Mouse (Mus musculus) heart, adult 2 months (tissue): Measurements from ENCODE around the gene Dhrs7b. TPM values are rescaled to one million over a fixed set of nuclear protein-coding genes. Genes with fewer than 3 reads are reported as not detected.

ENCODE experiments used
- DNase-seq, 2 experiments: peaks; one replicate each; pipeline ENCODE4 v3.0.0; 2021
- H3K27ac ChIP-seq: fragments of 200-600 bp; 2 replicates; pipeline ENCODE4 v1.8.1; 2022
- H3K27me3 ChIP-seq: fragments of 200-500 bp; 2 replicates; pipeline ENCODE4 v1.6.1; 2012; ENCODE audit warnings: mild to moderate bottlenecking, low read length, inconsistent platforms, mixed read lengths; ENCODE audit not compliant: control insufficient read depth, insufficient read depth
- H3K36me3 ChIP-seq: fragments of 200-500 bp; 2 replicates; pipeline ENCODE4 v1.6.1; 2012; ENCODE audit warnings: low read length, inconsistent platforms; ENCODE audit not compliant: control insufficient read depth, insufficient read depth
- H3K4me1 ChIP-seq: fragments of 200-500 bp; 2 replicates; pipeline ENCODE4 v1.6.1; 2011; ENCODE audit warnings: low read length; ENCODE audit not compliant: control insufficient read depth, insufficient read depth
- H3K4me3 ChIP-seq: fragments of 200-600 bp; 2 replicates; pipeline ENCODE4 v1.8.1; 2022
- H3K79me2 ChIP-seq: fragments of 200-500 bp; replicated peaks from 2 replicates; pipeline ENCODE4 v1.6.1; 2012; ENCODE audit warnings: mild to moderate bottlenecking, inconsistent platforms, low read length, moderate library complexity, mixed read lengths; ENCODE audit not compliant: control insufficient read depth, insufficient read depth
- H3K9ac ChIP-seq: fragments of 200-500 bp; 2 replicates; pipeline ENCODE4 v1.6.1; 2012; ENCODE audit warnings: low read depth, mild to moderate bottlenecking, control low read depth, inconsistent platforms, low read length, mixed read lengths
- CTCF ChIP-seq: fragments of 200-600 bp; IDR thresholded peaks from 2 replicates; pipeline ENCODE4 v1.8.1; 2022; ENCODE audit warnings: antibody characterized with exemption, mild to moderate bottlenecking, moderate library complexity
- EP300 ChIP-seq: fragments of 200-500 bp; IDR thresholded peaks from 2 replicates; pipeline ENCODE4 v1.6.1; 2011; ENCODE audit warnings: low read depth, low read length, control low read depth; ENCODE audit not compliant: insufficient read depth
- POLR2A ChIP-seq: fragments of 200-500 bp; IDR thresholded peaks from 2 replicates; pipeline ENCODE4 v1.6.1; 2011; ENCODE audit warnings: mild to moderate bottlenecking, low read depth, low read length, control low read depth; ENCODE audit not compliant: insufficient read depth
- WGBS: fragments of 180-500 bp; shearing (Covaris S2); methylation state at CpG from one replicate; pipeline ENCODE4 v1.1.7; 2018; 5-methylcytosine and 5-hydroxymethylcytosine counted together
- intact Hi-C: fragments of 180-260 bp; cut with DNase I; formaldehyde crosslinking; loops from one replicate; pipeline ENCODE4 v1.15.1; 2025
- polyA plus RNA-seq: library from polyadenylated mRNA; depleted of rRNA; stranded (reverse); fragments of >200 nt; gene quantifications from 2 replicates; pipeline ENCODE4 v1.2.3, GENCODE M21; 2012
- total RNA-seq, 2 experiments: library from RNA; stranded (reverse); gene quantifications; 2 replicates each; pipeline ENCODE4 v1.2.3; 2021

Dhrs7b gene
- total and polyA plus RNA-seq, 3 experiments = 14.4 to 21.0 (median 20.6) TPM

DNA sequence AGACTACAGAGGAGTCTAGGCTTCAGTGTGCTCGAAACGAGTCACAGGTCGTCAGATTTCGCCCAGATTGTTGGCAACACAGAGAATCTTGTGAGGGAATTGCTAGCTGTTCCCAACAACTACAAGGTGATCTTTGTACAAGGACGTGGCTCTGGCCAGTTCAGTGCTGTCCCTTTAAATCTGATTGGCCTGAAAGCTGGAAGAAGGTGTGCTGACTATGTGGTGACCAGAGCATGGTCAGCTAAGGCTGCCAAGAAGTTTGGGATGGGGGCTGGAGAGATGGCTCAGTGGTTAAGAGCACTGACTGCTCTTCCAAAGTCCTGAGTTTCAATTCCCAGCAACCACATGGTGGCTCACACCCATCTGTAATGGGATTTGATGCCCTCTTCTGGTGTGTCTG lies 14.0 kb upstream of the Dhrs7b start:
- no peaks in the 10 kb centered on the region for H3K36me3 ChIP-seq

DNA sequence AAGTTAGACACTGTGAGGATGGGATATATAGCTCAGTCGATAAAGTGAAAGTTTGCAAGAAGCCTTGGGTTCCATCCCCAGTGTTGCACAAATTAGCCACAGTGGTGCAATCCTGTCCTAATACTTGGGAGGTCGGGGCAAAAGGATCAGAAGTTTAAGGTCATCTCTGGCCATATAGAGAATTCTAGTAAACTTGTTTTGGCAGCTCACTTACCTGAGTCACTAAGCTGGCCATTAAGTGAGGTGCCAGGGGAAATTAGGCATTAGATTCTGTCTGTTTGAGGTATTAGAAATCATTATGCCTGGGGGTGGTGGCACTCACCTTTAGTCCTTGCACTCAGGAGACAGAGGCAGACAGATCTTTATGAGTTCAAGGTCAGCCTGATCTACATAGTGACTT lies 6.7 kb upstream of the Dhrs7b start:
- WGBS = 70% methylated on average over 2 of the region's 2 CpGs
- TF ChIP-seq EP300 (no peak), CTCF (no peak), POLR2A (no peak)
- Histone ChIP-seq H3K27me3 (no peaks in the 10 kb centered on the region), H3K27ac (no peak overlapping the region), H3K36me3 (no peaks in the 10 kb centered on the region), H3K79me2 (no peaks in the 10 kb centered on the region), H3K4me3 (no peak overlapping the region), H3K4me1 (no peaks in the 10 kb centered on the region), H3K9ac (no peak overlapping the region)
- intact Hi-C loops = no loop called here
- no peak for DNase-seq

More for the DNA sequence above, 14.0 kb upstream of the Dhrs7b start:
- DNase-seq = no peak
- H3K9ac ChIP-seq = no peak overlapping the region
- TF ChIP-seq POLR2A (no peak), CTCF (no peak), EP300 (no peak)
- H3K27me3 ChIP-seq = no peaks in the 10 kb centered on the region
- H3K4me1 ChIP-seq = no peaks in the 10 kb centered on the region
- WGBS = 64% methylated on average over 5 of the region's 5 CpGs
- no peaks in the 10 kb centered on the region for H3K79me2 ChIP-seq
- H3K27ac ChIP-seq = no peak overlapping the region
- intact Hi-C loops = no loop called here
- no peak overlapping the region for H3K4me3 ChIP-seq

DNA sequence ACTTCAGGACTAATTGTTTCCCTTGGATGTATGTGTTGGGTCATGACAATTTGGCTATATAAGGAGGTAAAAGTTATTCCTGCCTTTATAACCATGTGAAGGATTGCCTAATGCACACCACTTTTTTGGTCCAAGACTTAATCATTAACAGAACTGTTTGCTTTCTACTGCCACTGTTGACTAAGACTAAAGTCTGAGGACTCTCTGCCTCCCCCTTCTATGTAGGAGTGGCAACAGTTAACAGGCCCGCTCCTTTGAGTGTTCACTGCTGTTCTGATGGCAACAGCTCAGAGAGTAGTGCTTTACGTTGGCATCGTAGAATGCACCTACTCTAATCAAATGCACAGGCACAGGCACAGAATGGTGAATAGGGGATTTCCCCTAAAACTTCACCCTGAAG lies 5.2 kb upstream of the Dhrs7b start:
- intact Hi-C loops = no loop called here
- 85% methylated on average over 3 of the region's 3 CpGs for WGBS
- TF ChIP-seq POLR2A (no peak), EP300 (no peak), CTCF (no peak)
- Histone ChIP-seq H3K79me2 (no peaks in the 10 kb centered on the region), H3K27ac (no peak overlapping the region), H3K4me3 (no peak overlapping the region), H3K9ac (no peak overlapping the region), H3K4me1 (no peaks in the 10 kb centered on the region), H3K27me3 (no peaks in the 10 kb centered on the region), H3K36me3 (no peaks in the 10 kb centered on the region)
- no peak for DNase-seq

- peaks cover 2% of the 10 kb centered on the region for H3K4me1 ChIP-seq
- H3K9ac ChIP-seq = no peak overlapping the region
- H3K27me3 ChIP-seq = no peaks in the 10 kb centered on the region
- TF ChIP-seq POLR2A (no peak), CTCF (no peak), EP300 (no peak)
- H3K36me3 ChIP-seq = no peaks in the 10 kb centered on the region
- no peaks in the 10 kb centered on the region for H3K79me2 ChIP-seq
- 22% methylated on average over 1 of the region's 1 CpGs for WGBS
- intact Hi-C loops = no loop called here
- DNase-seq = no peak
- H3K27ac ChIP-seq = no peak overlapping the region
- H3K4me3 ChIP-seq = no peak overlapping the region
These were observed 3.7 kb upstream of the Dhrs7b start for GRCm38 (mm10) chr11:60826700-60827099.

DNA sequence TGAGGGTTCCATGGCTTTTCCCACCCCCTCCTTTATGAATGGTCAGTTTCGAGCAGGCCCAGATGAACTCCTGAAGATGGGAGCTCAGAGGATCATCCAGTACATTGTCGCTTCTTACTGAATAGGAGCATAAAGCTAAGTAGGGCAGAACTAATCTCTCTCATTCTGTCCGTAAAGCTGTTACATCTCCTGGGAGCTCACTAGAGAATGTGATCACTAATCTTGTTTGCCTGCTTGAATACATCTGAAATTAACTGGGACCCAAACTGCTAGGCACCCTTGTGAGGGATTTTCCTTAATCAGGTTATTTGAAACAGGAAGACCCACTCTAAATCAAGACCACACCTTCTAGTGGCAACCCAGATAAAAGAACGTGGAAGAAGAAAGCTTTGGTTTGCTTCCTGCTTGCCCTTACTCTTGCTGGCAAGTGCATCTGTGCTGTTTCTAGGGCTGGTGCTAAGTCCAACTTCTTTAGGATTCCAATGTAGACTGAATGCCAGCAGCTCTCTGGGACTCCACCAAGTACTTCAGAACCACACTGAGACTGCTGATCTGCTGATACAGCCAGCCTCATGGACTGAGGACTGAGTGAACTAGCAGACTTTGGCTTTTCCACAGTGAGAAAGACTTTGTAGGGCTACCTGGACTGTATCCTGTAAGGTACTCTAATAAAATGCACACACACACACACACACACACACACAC lies 3.0 kb upstream of the Dhrs7b start:
- Histone ChIP-seq H3K27ac (no peak overlapping the region), H3K36me3 (no peaks in the 10 kb centered on the region), H3K4me1 (peaks cover 2% of the 10 kb centered on the region), H3K79me2 (no peaks in the 10 kb centered on the region), H3K9ac (no peak overlapping the region), H3K27me3 (no peaks in the 10 kb centered on the region), H3K4me3 (no peak overlapping the region)
- intact Hi-C loops = no loop called here
- TF ChIP-seq CTCF = no peak
- 63% methylated on average over 4 of the region's 4 CpGs for WGBS
- no peak for DNase-seq

DNA sequence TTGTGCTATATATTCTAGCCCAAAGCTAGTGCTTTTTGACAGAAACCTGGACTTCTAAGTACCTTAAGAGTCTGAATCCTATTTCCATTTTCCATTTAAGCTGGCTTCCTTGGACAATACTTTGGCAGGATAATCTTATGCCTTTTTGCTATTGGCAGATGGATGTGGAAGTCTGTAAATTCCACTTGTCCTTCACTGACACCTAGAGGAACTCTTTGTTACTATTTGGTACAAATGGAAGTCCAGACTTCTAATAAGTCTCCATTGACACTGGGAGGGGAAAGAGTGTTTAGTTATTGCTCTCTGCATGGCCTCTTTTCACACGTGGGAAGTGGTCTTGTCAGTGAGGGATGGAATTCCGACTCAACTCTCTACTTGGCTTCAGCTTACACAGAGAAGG lies 1.5 kb upstream of the Dhrs7b start:
- no peak for DNase-seq
- TF ChIP-seq CTCF (peak; percentile 57), POLR2A (no peak), EP300 (no peak)
- Histone ChIP-seq H3K79me2 (no peaks in the 10 kb centered on the region), H3K36me3 (no peaks in the 10 kb centered on the region), H3K27me3 (no peaks in the 10 kb centered on the region), H3K27ac (no peak overlapping the region), H3K4me1 (peaks cover 2% of the 10 kb centered on the region), H3K9ac (no peak overlapping the region), H3K4me3 (no peak overlapping the region)
- intact Hi-C loops = loop anchor here (1.0 kb wide), 1 partner anchor 132 kb away; no protein-coding TSS in a partner anchor
- 21% methylated on average over 2 of the region's 2 CpGs for WGBS
